Mouse (Mus musculus): ENCODE measurements around the gene Spo11. TPM values are rescaled to one million over a fixed set of nuclear protein-coding genes. Genes with fewer than 3 reads are reported as not detected.

Gene Spo11
- polyA plus RNA-seq, 1 experiment from 2014 or later = 0.02 TPM

DNA sequence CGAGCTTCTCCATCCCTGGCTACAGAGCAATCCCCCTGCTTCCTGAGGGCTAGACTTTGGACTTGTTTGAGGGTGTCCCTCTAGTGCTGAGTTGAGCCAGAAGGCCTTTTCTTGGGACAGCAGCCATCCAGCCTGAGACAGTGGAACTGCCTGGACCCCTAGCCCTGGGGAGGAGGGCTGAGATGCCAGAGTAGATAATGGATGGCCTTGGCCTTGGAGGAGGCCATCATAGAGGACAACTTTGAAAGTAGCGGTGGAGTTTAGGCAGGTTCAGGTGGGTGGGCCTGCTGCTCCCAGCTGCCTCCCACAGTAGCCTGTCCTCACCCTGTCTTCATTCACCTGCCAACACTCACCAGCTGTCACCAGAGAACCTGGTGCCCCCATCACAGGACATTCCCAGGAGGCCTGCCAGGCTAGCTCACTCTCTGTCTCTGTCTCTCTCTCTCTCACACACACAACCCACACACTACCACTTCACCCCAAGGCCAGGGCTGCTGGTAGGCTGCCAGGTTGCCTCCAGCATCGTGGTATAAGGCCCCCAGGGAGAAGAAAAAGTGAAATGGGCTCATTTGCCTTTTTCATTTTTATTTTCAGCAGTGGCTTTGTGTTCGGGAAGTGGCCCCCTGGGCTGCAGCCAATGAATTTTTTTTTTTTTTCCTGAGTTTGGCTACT, 50.5 kb downstream of the Spo11 start:
- no peak overlapping the region for H3K9ac ChIP-seq (ENCODE audit: low read length)
- no peak overlapping the region for H3K4me2 ChIP-seq (replicated peaks; ENCODE audit: low read depth)
- no peaks in the 10 kb centered on the region for H3K9me3 ChIP-seq (ENCODE audit: control insufficient read depth, low read length)
- DNase-seq (ENCODE audit: low spot score) (no peak), ATAC-seq (ENCODE audit: low FRiP score, low TSS enrichment) (no peak)
- no peaks in the 10 kb centered on the region for H3K27me3 ChIP-seq (ENCODE audit: control insufficient read depth, insufficient read depth, low read length)
- no peak for TF ChIP-seq CTCF (IDR thresholded peaks at IDR 0.05; ENCODE audit: low read depth)
- TF ChIP-seq EP300 (optimal IDR thresholded peaks at IDR 0.05) = no peak
- H3K4me3 ChIP-seq (ENCODE audit: low read depth, low read length) = no peak overlapping the region
- H3K36me3 ChIP-seq (ENCODE audit: control insufficient read depth, insufficient read depth, low read length) = no peaks in the 10 kb centered on the region; the same call in 1 of the 2 replicates
- peaks cover 6% of the 10 kb centered on the region; the same call in 1 of the 2 replicates for H3K4me1 ChIP-seq (replicated peaks; ENCODE audit: control insufficient read depth, insufficient read depth)
- WGBS = 62% methylated on average over 4 of the region's 4 CpGs
- no peak overlapping the region for H3K27ac ChIP-seq (replicated peaks)

DNA sequence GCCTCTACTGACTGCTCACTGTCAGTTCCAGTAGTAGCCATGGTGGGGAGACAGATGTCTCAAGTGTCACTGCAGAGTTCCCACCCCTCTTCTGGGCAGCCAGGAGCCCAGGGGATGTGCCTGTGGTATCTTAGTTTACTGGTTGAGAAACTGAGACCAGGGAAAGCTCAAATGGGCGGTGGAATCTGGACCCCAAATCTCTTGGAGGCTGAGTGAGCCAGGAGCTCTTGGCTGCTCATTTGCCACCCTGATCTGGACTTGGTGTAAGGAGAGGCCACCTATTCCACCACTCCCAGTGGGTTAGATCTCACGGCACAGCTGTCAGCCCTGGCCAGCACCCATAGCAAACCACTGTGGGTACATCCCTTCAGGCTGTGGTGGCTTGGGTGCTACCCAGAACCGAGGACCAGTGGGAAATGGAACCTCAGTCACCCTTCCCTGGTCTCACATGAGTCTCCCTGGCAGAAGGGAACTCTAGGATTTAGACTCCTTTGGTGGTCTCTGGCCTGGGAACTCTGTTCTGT, 51.1 kb downstream of the Spo11 start:
- DNase-seq (ENCODE audit: low spot score) (no peak), ATAC-seq (ENCODE audit: low FRiP score, low TSS enrichment) (no peak)
- H3K27me3 ChIP-seq (ENCODE audit: control insufficient read depth, insufficient read depth, low read length) = no peaks in the 10 kb centered on the region
- no peak overlapping the region for H3K4me2 ChIP-seq (replicated peaks; ENCODE audit: low read depth)
- H3K9me3 ChIP-seq (ENCODE audit: control insufficient read depth, low read length) = no peaks in the 10 kb centered on the region
- H3K27ac ChIP-seq (replicated peaks) = no peak overlapping the region
- 90% methylated on average over 3 of the region's 3 CpGs for WGBS
- peaks cover 6% of the 10 kb centered on the region; the same call in 1 of the 2 replicates for H3K4me1 ChIP-seq (replicated peaks; ENCODE audit: control insufficient read depth, insufficient read depth)
- TF ChIP-seq EP300 (optimal IDR thresholded peaks at IDR 0.05) = no peak
- TF ChIP-seq CTCF (IDR thresholded peaks at IDR 0.05; ENCODE audit: low read depth) = no peak
- H3K9ac ChIP-seq (ENCODE audit: low read length) = no peak overlapping the region
- no peak overlapping the region for H3K4me3 ChIP-seq (ENCODE audit: low read depth, low read length)
- peaks cover 1% of the 10 kb centered on the region; the same call in 1 of the 2 replicates for H3K36me3 ChIP-seq (ENCODE audit: control insufficient read depth, insufficient read depth, low read length)

DNA sequence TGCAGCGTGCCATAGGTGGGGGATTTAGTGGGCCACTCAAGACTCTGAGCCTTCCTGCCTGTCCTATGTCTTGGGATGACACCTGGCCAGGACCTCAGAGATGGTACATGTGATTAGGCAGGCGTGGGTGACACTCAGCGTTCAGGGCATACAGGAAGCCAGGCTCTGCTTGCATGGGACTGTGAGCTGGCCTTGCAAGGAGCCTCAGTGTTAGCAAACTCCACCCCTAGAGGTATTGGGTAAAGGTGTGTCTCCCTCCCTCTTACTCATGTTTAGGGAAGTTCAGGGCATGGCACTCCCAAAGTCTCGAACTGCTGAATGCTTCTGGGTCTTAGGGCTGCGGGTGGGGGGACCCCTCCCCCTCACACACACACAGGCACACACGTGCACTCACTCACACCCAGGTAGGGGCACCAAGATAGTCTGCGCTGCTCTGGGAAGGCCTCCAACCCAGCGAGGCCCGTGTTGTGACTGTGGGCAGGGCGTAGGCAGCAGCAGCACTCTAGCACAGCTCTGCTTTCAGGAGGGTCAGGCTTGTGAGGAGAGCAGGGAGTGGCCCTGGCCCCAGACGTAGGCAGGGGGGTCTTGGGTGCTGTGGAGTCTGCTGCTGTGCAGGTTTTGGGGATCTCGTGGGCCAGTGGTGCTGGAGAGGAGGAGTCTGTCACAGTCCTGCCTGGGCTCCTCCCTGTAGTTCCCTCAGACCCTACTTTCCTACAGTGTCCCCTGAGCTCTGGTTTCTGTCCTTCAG, 53.3 kb downstream of the Spo11 start:
- DNase-seq (ENCODE audit: low spot score) (peak; percentile 79), ATAC-seq (ENCODE audit: low FRiP score, low TSS enrichment) (peak; percentile 83)
- Histone ChIP-seq H3K9ac (ENCODE audit: low read length) (no peak overlapping the region), H3K27ac (replicated peaks) (peak overlapping the region; percentile 85), H3K4me3 (ENCODE audit: low read depth, low read length) (no peak overlapping the region), H3K9me3 (ENCODE audit: control insufficient read depth, low read length) (no peaks in the 10 kb centered on the region), H3K36me3 (ENCODE audit: control insufficient read depth, insufficient read depth, low read length) (peaks cover 3% of the 10 kb centered on the region; the same call in 1 of the 2 replicates), H3K27me3 (ENCODE audit: control insufficient read depth, insufficient read depth, low read length) (no peaks in the 10 kb centered on the region), H3K4me2 (replicated peaks; ENCODE audit: low read depth) (no peak overlapping the region), H3K4me1 (replicated peaks; ENCODE audit: control insufficient read depth, insufficient read depth) (peaks cover 6% of the 10 kb centered on the region; the same call in 1 of the 2 replicates)
- 0 out of 2 replicates have a peak, but pooled peaks have one; percentile 17 for TF ChIP-seq CTCF (IDR thresholded peaks at IDR 0.05; ENCODE audit: low read depth)
- TF ChIP-seq EP300 (optimal IDR thresholded peaks at IDR 0.05) = no peak
- 58% methylated on average over 12 of the region's 12 CpGs for WGBS

DNA sequence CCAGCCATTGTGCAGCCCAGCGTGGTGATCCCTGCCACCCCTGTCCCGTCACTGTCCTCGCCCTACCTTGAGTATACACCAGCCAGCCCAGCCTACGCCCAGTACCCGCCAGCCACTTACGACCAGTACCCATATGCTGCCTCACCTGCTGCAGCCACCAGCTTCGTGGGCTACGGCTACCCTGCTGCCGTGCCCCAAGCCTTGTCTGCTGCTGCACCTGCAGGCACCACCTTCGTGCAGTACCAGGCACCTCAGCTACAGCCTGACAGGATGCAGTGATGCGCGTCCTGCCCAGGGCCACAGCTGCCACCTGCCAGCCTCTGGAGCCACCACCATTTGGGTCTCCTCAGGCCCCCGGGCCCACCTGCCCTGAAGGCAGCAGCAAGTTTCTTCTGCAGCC, 56.0 kb downstream of the Spo11 start:
- 90% methylated on average over 13 of the region's 13 CpGs for WGBS
- Histone ChIP-seq H3K9ac (ENCODE audit: low read length) (no peak overlapping the region), H3K27ac (replicated peaks) (no peak overlapping the region), H3K36me3 (ENCODE audit: control insufficient read depth, insufficient read depth, low read length) (peaks cover 3% of the 10 kb centered on the region; the same call in 1 of the 2 replicates), H3K4me3 (ENCODE audit: low read depth, low read length) (no peak overlapping the region), H3K4me2 (replicated peaks; ENCODE audit: low read depth) (no peak overlapping the region), H3K27me3 (ENCODE audit: control insufficient read depth, insufficient read depth, low read length) (no peaks in the 10 kb centered on the region), H3K9me3 (ENCODE audit: control insufficient read depth, low read length) (no peaks in the 10 kb centered on the region), H3K4me1 (replicated peaks; ENCODE audit: control insufficient read depth, insufficient read depth) (no peaks in the 10 kb centered on the region)
- no peak for ATAC-seq (ENCODE audit: low FRiP score, low TSS enrichment)
- TF ChIP-seq EP300 (optimal IDR thresholded peaks at IDR 0.05) (no peak), CTCF (IDR thresholded peaks at IDR 0.05; ENCODE audit: low read depth) (no peak)
- no peak for DNase-seq (ENCODE audit: low spot score)

DNA sequence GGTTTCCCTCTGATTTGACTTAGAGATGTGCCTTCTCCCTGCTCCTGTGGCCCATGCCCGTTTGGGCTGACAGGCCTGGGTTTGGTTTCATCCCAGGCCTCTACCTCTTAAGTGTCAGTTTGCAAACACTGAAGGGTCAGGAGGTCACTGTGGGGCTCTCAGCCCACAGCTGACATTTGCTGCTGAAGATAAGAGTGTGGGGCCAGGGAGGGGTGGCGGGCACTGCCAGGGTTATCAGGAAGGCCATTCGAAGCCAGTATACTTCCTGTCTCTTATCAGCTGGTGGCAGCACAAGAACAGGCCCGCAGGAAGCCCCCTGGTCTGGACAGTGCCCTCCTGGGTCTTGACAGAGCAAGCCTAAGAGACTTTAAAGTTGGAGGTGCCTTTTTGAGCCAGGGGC, 57.5 kb downstream of the Spo11 start:
- DNase-seq (ENCODE audit: low spot score) (no peak), ATAC-seq (ENCODE audit: low FRiP score, low TSS enrichment) (no peak)
- H3K4me1 ChIP-seq (replicated peaks; ENCODE audit: control insufficient read depth, insufficient read depth) = no peaks in the 10 kb centered on the region
- TF ChIP-seq EP300 (optimal IDR thresholded peaks at IDR 0.05) (no peak), CTCF (IDR thresholded peaks at IDR 0.05; ENCODE audit: low read depth) (no peak)
- no peaks in the 10 kb centered on the region for H3K27me3 ChIP-seq (ENCODE audit: control insufficient read depth, insufficient read depth, low read length)
- H3K27ac ChIP-seq (replicated peaks) = no peak overlapping the region
- H3K9me3 ChIP-seq (ENCODE audit: control insufficient read depth, low read length) = no peaks in the 10 kb centered on the region
- WGBS = 29% methylated on average over 4 of the region's 4 CpGs
- no peak overlapping the region for H3K9ac ChIP-seq (ENCODE audit: low read length)
- no peak overlapping the region for H3K4me2 ChIP-seq (replicated peaks; ENCODE audit: low read depth)
- peaks cover 3% of the 10 kb centered on the region; the same call in 1 of the 2 replicates for H3K36me3 ChIP-seq (ENCODE audit: control insufficient read depth, insufficient read depth, low read length)
- H3K4me3 ChIP-seq (ENCODE audit: low read depth, low read length) = no peak overlapping the region
